Mouse (Mus musculus) myocyte (in vitro differentiated cells): Measurements from ENCODE around the gene Klk1b26. TPM values are rescaled to one million over a fixed set of nuclear protein-coding genes. Genes with fewer than 3 reads are reported as not detected.

Experiments
- polyA plus RNA-seq: library from polyadenylated mRNA; unstranded; fragments of >200 nt; fragmentation: generic; extraction: Trizol; gene quantifications from one replicate; pipeline ENCODE4 v1.2.1, GENCODE M21; 2012; ENCODE audit warnings: missing spikeins

The Klk1b26 gene
- polyA plus RNA-seq, 1 experiment = 0.32 TPM

Other genes with a start within 250 kb of the Klk1b26 start
- 0.05 TPM for gene Klk12, start 243.3 kb upstream of the Klk1b26 start, polyA plus RNA-seq
- gene Klk11, start 237.6 kb upstream of the Klk1b26 start, polyA plus RNA-seq = 0.56 TPM
- gene Klk10, start 231.1 kb upstream of the Klk1b26 start, polyA plus RNA-seq = 1.1 TPM
- not detected for gene Klk9, start 220.3 kb upstream of the Klk1b26 start, polyA plus RNA-seq
- gene Klk8, start 214.6 kb upstream of the Klk1b26 start, polyA plus RNA-seq = not detected
- not detected for gene Klk7, start 200.9 kb upstream of the Klk1b26 start, polyA plus RNA-seq
- not detected for gene Klk6, start 187.7 kb upstream of the Klk1b26 start, polyA plus RNA-seq
- not detected for gene Klk5, start 170.2 kb upstream of the Klk1b26 start, polyA plus RNA-seq
- 0.22 TPM for gene Klk4, start 131.0 kb upstream of the Klk1b26 start, polyA plus RNA-seq
- not detected for gene Klk15, start 78.4 kb upstream of the Klk1b26 start, polyA plus RNA-seq
- gene Klk1b8, start 61.5 kb upstream of the Klk1b26 start, polyA plus RNA-seq = not detected
- gene Klk1b1, start 45.4 kb upstream of the Klk1b26 start, polyA plus RNA-seq = not detected
- gene Klk1b9, start 36.1 kb upstream of the Klk1b26 start, polyA plus RNA-seq = not detected
- gene Klk1b11, start 16.3 kb upstream of the Klk1b26 start, polyA plus RNA-seq = not detected
- gene Klk1b27, start 40.1 kb downstream of the Klk1b26 start, polyA plus RNA-seq = 0.11 TPM
- not detected for gene Klk1b21, start 90.2 kb downstream of the Klk1b26 start, polyA plus RNA-seq
- gene Klk1b22, start 100.5 kb downstream of the Klk1b26 start, polyA plus RNA-seq = 1.1 TPM
- not detected for gene Klk1b16, start 124.6 kb downstream of the Klk1b26 start, polyA plus RNA-seq
- not detected for gene Klk1b24, start 176.1 kb downstream of the Klk1b26 start, polyA plus RNA-seq
- gene Klk1b3, start 186.0 kb downstream of the Klk1b26 start, polyA plus RNA-seq = not detected
- not detected for gene Klk1b4, start 195.3 kb downstream of the Klk1b26 start, polyA plus RNA-seq
- not detected for gene Klk1b5, start 203.8 kb downstream of the Klk1b26 start, polyA plus RNA-seq
- gene Klk1, start 213.2 kb downstream of the Klk1b26 start, polyA plus RNA-seq = not detected
- gene Gm36864, start 224.0 kb downstream of the Klk1b26 start, polyA plus RNA-seq = not detected
- 0.62 TPM for gene 1700028J19Rik, start 234.5 kb downstream of the Klk1b26 start, polyA plus RNA-seq
- 40.9 TPM for gene 2410002F23Rik, start 234.6 kb downstream of the Klk1b26 start, polyA plus RNA-seq
- 0.06 TPM for gene Acp4, start 245.2 kb downstream of the Klk1b26 start, polyA plus RNA-seq
- not detected for gene Gm15517, start 249.3 kb downstream of the Klk1b26 start, polyA plus RNA-seq